Mouse (Mus musculus): ENCODE data around the gene Mettl21a. TPM values are rescaled to one million over a fixed set of nuclear protein-coding genes. Genes with fewer than 3 reads are reported as not detected.
A peak's percentile ranks its signal among the peaks of the same experiment; 100 is the strongest.

Gene Mettl21a
- total and polyA plus RNA-seq, 2 experiments from 2014 or later = 9.4 to 10.8 TPM

GRCm38 (mm10) chr1:64633237-64633636, 16.2 kb upstream of the Mettl21a start:
- WGBS = 76% methylated on average over 3 of the region's 3 CpGs
- Histone ChIP-seq H3K27me3 (ENCODE audit: insufficient read depth, low read length) (no peaks in the 10 kb centered on the region), H3K9ac (replicated peaks; ENCODE audit: low read length, poor library complexity, severe bottlenecking) (no peak overlapping the region), H3K4me1 (ENCODE audit: insufficient read depth, low read length) (no peaks in the 10 kb centered on the region), H3K4me2 (ENCODE audit: low read depth, low read length, poor library complexity, severe bottlenecking) (no peak overlapping the region), H3K4me3 (ENCODE audit: low read depth, low read length) (no peak overlapping the region), H3K36me3 (ENCODE audit: insufficient read depth, low read length) (no peaks in the 10 kb centered on the region), H3K27ac (ENCODE audit: low read depth, low read length) (no peak overlapping the region), H3K9me3 (ENCODE audit: low read length) (no peaks in the 10 kb centered on the region)
- no peak for TF ChIP-seq CTCF (IDR thresholded peaks at IDR 0.05)
- ATAC-seq (ENCODE audit: low FRiP score) (no peak), DNase-seq (ENCODE audit: low spot score) (no peak)

- DNase-seq (ENCODE audit: low spot score) (peak; percentile 31), ATAC-seq (ENCODE audit: low FRiP score) (no peak)
- Histone ChIP-seq H3K4me1 (ENCODE audit: insufficient read depth, low read length) (no peaks in the 10 kb centered on the region), H3K4me3 (ENCODE audit: low read depth, low read length) (no peak overlapping the region), H3K27me3 (ENCODE audit: insufficient read depth, low read length) (no peaks in the 10 kb centered on the region), H3K27ac (ENCODE audit: low read depth, low read length) (no peak overlapping the region), H3K9me3 (ENCODE audit: low read length) (no peaks in the 10 kb centered on the region), H3K9ac (replicated peaks; ENCODE audit: low read length, poor library complexity, severe bottlenecking) (no peak overlapping the region), H3K36me3 (ENCODE audit: insufficient read depth, low read length) (no peaks in the 10 kb centered on the region), H3K4me2 (ENCODE audit: low read depth, low read length, poor library complexity, severe bottlenecking) (no peak overlapping the region)
- 66% methylated on average over 5 of the region's 5 CpGs for WGBS
- no peak for TF ChIP-seq CTCF (IDR thresholded peaks at IDR 0.05)
Measured at GRCm38 (mm10) chr1:64631526-64631925, 14.5 kb upstream of the Mettl21a start.

- ATAC-seq (ENCODE audit: low FRiP score) (no peak), DNase-seq (ENCODE audit: low spot score) (no peak)
- Histone ChIP-seq H3K36me3 (ENCODE audit: insufficient read depth, low read length) (no peaks in the 10 kb centered on the region), H3K27ac (ENCODE audit: low read depth, low read length) (no peak overlapping the region), H3K9me3 (ENCODE audit: low read length) (no peaks in the 10 kb centered on the region), H3K9ac (replicated peaks; ENCODE audit: low read length, poor library complexity, severe bottlenecking) (no peak overlapping the region), H3K4me2 (ENCODE audit: low read depth, low read length, poor library complexity, severe bottlenecking) (no peak overlapping the region), H3K4me1 (ENCODE audit: insufficient read depth, low read length) (no peaks in the 10 kb centered on the region), H3K27me3 (ENCODE audit: insufficient read depth, low read length) (no peaks in the 10 kb centered on the region), H3K4me3 (ENCODE audit: low read depth, low read length) (no peak overlapping the region)
- TF ChIP-seq CTCF (IDR thresholded peaks at IDR 0.05) = no peak
Measured at GRCm38 (mm10) chr1:64625214-64625613, 8.2 kb upstream of the Mettl21a start.

GRCm38 (mm10) chr1:64623558-64624435, 6.8 kb upstream of the Mettl21a start:
- Histone ChIP-seq H3K27me3 (ENCODE audit: insufficient read depth, low read length) (no peaks in the 10 kb centered on the region), H3K4me3 (ENCODE audit: low read depth, low read length) (no peak overlapping the region), H3K4me1 (ENCODE audit: insufficient read depth, low read length) (no peaks in the 10 kb centered on the region), H3K27ac (ENCODE audit: low read depth, low read length) (no peak overlapping the region), H3K9ac (replicated peaks; ENCODE audit: low read length, poor library complexity, severe bottlenecking) (no peak overlapping the region), H3K9me3 (ENCODE audit: low read length) (no peaks in the 10 kb centered on the region), H3K36me3 (ENCODE audit: insufficient read depth, low read length) (no peaks in the 10 kb centered on the region), H3K4me2 (ENCODE audit: low read depth, low read length, poor library complexity, severe bottlenecking) (no peak overlapping the region)
- ATAC-seq (ENCODE audit: low FRiP score) = no peak
- TF ChIP-seq CTCF (IDR thresholded peaks at IDR 0.05) = no peak
- no peak for DNase-seq (ENCODE audit: low spot score)
- 59% methylated on average over 12 of the region's 12 CpGs for WGBS

- Histone ChIP-seq H3K27me3 (ENCODE audit: insufficient read depth, low read length) (no peaks in the 10 kb centered on the region), H3K27ac (ENCODE audit: low read depth, low read length) (no peak overlapping the region), H3K36me3 (ENCODE audit: insufficient read depth, low read length) (no peaks in the 10 kb centered on the region), H3K9me3 (ENCODE audit: low read length) (no peaks in the 10 kb centered on the region), H3K9ac (replicated peaks; ENCODE audit: low read length, poor library complexity, severe bottlenecking) (no peak overlapping the region), H3K4me2 (ENCODE audit: low read depth, low read length, poor library complexity, severe bottlenecking) (no peak overlapping the region), H3K4me1 (ENCODE audit: insufficient read depth, low read length) (peaks cover 8% of the 10 kb centered on the region; the same call in 1 of the 2 replicates), H3K4me3 (ENCODE audit: low read depth, low read length) (no peak overlapping the region)
- WGBS = 80% methylated on average over 5 of the region's 5 CpGs
- ATAC-seq (ENCODE audit: low FRiP score) (no peak), DNase-seq (ENCODE audit: low spot score) (no peak)
- TF ChIP-seq CTCF (IDR thresholded peaks at IDR 0.05) = no peak
Measured at GRCm38 (mm10) chr1:64621116-64621515, 4.1 kb upstream of the Mettl21a start.

GRCm38 (mm10) chr1:64618226-64618625, 1.2 kb upstream of the Mettl21a start:
- Histone ChIP-seq H3K36me3 (ENCODE audit: insufficient read depth, low read length) (0 out of 2 replicates have a peak, but pooled peaks cover 2% of the 10 kb centered on the region), H3K27ac (ENCODE audit: low read depth, low read length) (no peak overlapping the region), H3K9me3 (ENCODE audit: low read length) (no peaks in the 10 kb centered on the region), H3K4me1 (ENCODE audit: insufficient read depth, low read length) (peaks cover 14% of the 10 kb centered on the region), H3K27me3 (ENCODE audit: insufficient read depth, low read length) (no peaks in the 10 kb centered on the region), H3K9ac (replicated peaks; ENCODE audit: low read length, poor library complexity, severe bottlenecking) (0 out of 2 replicates have a peak overlapping the region, but pooled peaks have one; percentile 44), H3K4me2 (ENCODE audit: low read depth, low read length, poor library complexity, severe bottlenecking) (peak overlapping the region; percentile 74), H3K4me3 (ENCODE audit: low read depth, low read length) (peak overlapping the region; percentile 86)
- 55% methylated on average over 3 of the region's 3 CpGs for WGBS
- TF ChIP-seq CTCF (IDR thresholded peaks at IDR 0.05) = no peak
- DNase-seq (ENCODE audit: low spot score) (no peak), ATAC-seq (ENCODE audit: low FRiP score) (no peak)
